Mouse (Mus musculus) kidney, embryonic 16.5 days (tissue): ENCODE results near the gene Cox5a. TPM values are rescaled to one million over a fixed set of nuclear protein-coding genes. Genes with fewer than 3 reads are reported as not detected.

Experiments used
- ATAC-seq: fragments of 200-750 bp; cut with Nextera tagmentation; 2 replicates; pipeline ENCODE4 v1.8.0; 2017; ENCODE audit warnings: moderate TSS enrichment; ENCODE audit not compliant: low FRiP score, low TSS enrichment
- H3K27ac ChIP-seq: fragments of 300-500 bp; sonication (generic); 2 replicates; pipeline ENCODE4 v1.5.1; 2014; ENCODE audit warnings: low read length
- H3K27me3 ChIP-seq: fragments of 300-500 bp; sonication (generic); 2 replicates; pipeline ENCODE4 v1.6.1; 2014; ENCODE audit warnings: low read length, control low read depth, mixed read lengths; ENCODE audit not compliant: insufficient read depth
- H3K36me3 ChIP-seq: fragments of 300-500 bp; sonication (generic); 2 replicates; pipeline ENCODE4 v1.6.1; 2014; ENCODE audit warnings: low read length, control low read depth, mixed read lengths; ENCODE audit not compliant: insufficient read depth
- H3K4me1 ChIP-seq: fragments of 300-500 bp; sonication (generic); 2 replicates; pipeline ENCODE4 v1.6.1; 2014; ENCODE audit warnings: low read length, control low read depth, mixed read lengths; ENCODE audit not compliant: insufficient read depth
- H3K4me2 ChIP-seq: fragments of 300-500 bp; sonication (generic); replicated peaks from 2 replicates; pipeline ENCODE4 v1.6.1; 2014; ENCODE audit warnings: low read depth, low read length
- H3K4me3 ChIP-seq: fragments of 300-500 bp; sonication (generic); 2 replicates; pipeline ENCODE4 v1.5.1; 2014; ENCODE audit warnings: mild to moderate bottlenecking, low read length
- H3K9ac ChIP-seq: fragments of 300-500 bp; sonication (generic); replicated peaks from 2 replicates; pipeline ENCODE4 v1.6.1; 2014; ENCODE audit warnings: low read length
- H3K9me3 ChIP-seq: fragments of 300-500 bp; sonication (generic); 2 replicates; pipeline ENCODE4 v1.6.1; 2016; ENCODE audit warnings: low read length, control low read depth
- WGBS: fragments of 180-500 bp; shearing (Covaris S2); extraction: QIAGEN DNeasy Blood & Tissue Kit; methylation state at CpG from one replicate; pipeline ENCODE4 v1.1.7; 2014; 5-methylcytosine and 5-hydroxymethylcytosine counted together
- polyA plus RNA-seq: library from polyadenylated mRNA; unstranded; fragments of >200 nt; fragmentation: Nextera tagmentation; extraction: Ambion mirVana; gene quantifications from 2 replicates; pipeline ENCODE4 v1.2.1, GENCODE M21; 2015

Gene Cox5a
- polyA plus RNA-seq, 1 experiment from 2014 or later, result 670 TPM

DNA sequence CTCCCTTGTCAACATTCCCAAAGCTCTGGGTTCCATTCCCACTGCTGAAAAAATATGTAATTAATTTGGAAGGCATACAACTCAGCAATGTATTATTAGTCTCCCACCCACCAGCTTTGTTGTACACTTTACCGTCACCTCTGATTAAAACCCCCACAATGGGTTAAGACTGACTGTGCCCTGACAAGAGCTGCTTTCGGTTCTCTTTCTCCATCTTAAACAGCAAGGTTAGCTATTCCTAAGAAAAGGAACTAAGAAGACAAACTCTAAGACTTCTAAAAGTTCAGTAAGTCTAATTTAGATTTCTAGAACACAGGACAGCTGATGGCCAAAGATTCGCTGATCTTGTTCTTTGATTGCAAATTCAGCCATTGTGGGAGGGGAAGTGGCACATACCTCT lies 36.1 kb downstream of the Cox5a start:
- WGBS, result 77% methylated on average over 3 of the region's 3 CpGs
- no peak for ATAC-seq
- peaks cover 19% of the 10 kb centered on the region for H3K4me1 ChIP-seq
- H3K27me3 ChIP-seq, result 0 out of 2 replicates have a peak, but pooled peaks cover 3% of the 10 kb centered on the region
- H3K36me3 ChIP-seq, result no peaks in the 10 kb centered on the region
- no peaks in the 10 kb centered on the region for H3K9me3 ChIP-seq
- no peak overlapping the region for H3K27ac ChIP-seq
- no peak overlapping the region for H3K9ac ChIP-seq
- H3K4me3 ChIP-seq, result no peak overlapping the region
- H3K4me2 ChIP-seq, result no peak overlapping the region

DNA sequence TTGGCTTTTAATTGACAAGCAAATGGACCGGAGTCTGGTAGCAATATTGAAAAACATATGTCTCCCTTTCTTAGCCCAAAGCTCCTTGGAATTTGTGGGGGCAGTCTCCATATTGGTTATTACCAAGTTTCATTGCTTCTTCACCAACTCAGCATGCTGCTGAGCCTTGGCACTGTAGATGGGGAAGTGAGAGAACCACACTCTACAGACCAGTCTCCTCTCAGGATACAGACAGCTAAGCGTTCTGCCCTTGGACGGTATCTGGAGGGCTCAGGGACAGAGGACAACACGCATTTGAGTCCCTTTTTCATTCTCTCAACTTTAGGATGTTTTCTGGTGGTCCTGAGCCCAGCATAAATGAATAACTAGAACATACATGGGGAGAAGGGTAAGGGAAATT lies 37.6 kb downstream of the Cox5a start:
- Histone ChIP-seq H3K4me3 (no peak overlapping the region), H3K27me3 (0 out of 2 replicates have a peak, but pooled peaks cover 3% of the 10 kb centered on the region), H3K27ac (no peak overlapping the region), H3K4me1 (peaks cover 27% of the 10 kb centered on the region), H3K9ac (no peak overlapping the region), H3K4me2 (no peak overlapping the region), H3K36me3 (no peaks in the 10 kb centered on the region), H3K9me3 (no peaks in the 10 kb centered on the region)
- ATAC-seq, result no peak
- WGBS, result 81% methylated on average over 4 of the region's 4 CpGs

DNA sequence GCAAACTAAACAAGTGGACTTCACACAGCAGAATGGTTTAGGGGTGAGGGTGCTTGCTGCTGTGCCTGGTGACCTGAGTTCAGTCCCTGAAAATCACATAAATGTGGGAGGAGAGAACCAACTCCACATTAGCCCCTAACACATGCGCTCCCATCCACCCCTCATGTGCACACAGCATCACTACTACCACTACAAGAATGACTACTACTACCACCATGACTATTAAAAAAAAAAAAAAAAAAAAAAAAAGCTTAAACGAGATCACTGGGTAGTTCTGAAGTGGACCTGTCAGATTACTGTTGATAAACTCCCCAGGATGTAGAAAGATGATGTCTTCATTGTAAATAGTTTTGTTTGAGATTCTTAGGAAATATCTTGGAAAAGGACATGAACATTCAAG lies 38.5 kb downstream of the Cox5a start:
- Histone ChIP-seq H3K9ac (no peak overlapping the region), H3K9me3 (no peaks in the 10 kb centered on the region), H3K4me3 (no peak overlapping the region), H3K27ac (no peak overlapping the region), H3K4me1 (peaks cover 37% of the 10 kb centered on the region), H3K4me2 (no peak overlapping the region), H3K36me3 (no peaks in the 10 kb centered on the region), H3K27me3 (0 out of 2 replicates have a peak, but pooled peaks cover 3% of the 10 kb centered on the region)
- no peak for ATAC-seq
- 77% methylated on average over 2 of the region's 2 CpGs for WGBS

DNA sequence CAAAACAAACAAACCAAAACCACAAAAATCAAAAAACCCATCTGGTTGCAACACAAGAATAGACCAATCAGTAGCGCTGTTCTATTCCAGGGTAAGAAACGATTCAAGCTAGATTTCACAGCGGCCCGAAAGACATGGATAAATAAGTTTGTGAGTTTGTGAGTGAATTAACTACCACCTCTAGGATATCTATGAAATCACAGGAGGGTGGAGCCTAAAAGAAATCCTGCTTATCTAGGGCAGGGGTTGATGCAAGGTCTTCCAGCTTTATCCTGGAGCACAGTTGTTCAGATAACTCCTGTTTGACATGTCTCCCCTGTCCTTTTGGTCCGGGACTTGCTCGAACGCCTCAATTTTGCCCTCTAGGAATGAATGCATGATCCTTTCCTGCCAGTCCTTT lies 39.2 kb downstream of the Cox5a start:
- H3K27me3 ChIP-seq, result 0 out of 2 replicates have a peak, but pooled peaks cover 3% of the 10 kb centered on the region
- peak overlapping the region; percentile 69 for H3K4me2 ChIP-seq
- peak overlapping the region; percentile 69 for H3K4me3 ChIP-seq
- ATAC-seq, result no peak
- H3K27ac ChIP-seq, result peak overlapping the region; percentile 31; the same call in 1 of the 2 replicates
- H3K36me3 ChIP-seq, result no peaks in the 10 kb centered on the region
- H3K4me1 ChIP-seq, result peaks cover 41% of the 10 kb centered on the region
- 24% methylated on average over 7 of the region's 7 CpGs for WGBS
- H3K9ac ChIP-seq, result peak overlapping the region; percentile 71
- no peaks in the 10 kb centered on the region for H3K9me3 ChIP-seq

DNA sequence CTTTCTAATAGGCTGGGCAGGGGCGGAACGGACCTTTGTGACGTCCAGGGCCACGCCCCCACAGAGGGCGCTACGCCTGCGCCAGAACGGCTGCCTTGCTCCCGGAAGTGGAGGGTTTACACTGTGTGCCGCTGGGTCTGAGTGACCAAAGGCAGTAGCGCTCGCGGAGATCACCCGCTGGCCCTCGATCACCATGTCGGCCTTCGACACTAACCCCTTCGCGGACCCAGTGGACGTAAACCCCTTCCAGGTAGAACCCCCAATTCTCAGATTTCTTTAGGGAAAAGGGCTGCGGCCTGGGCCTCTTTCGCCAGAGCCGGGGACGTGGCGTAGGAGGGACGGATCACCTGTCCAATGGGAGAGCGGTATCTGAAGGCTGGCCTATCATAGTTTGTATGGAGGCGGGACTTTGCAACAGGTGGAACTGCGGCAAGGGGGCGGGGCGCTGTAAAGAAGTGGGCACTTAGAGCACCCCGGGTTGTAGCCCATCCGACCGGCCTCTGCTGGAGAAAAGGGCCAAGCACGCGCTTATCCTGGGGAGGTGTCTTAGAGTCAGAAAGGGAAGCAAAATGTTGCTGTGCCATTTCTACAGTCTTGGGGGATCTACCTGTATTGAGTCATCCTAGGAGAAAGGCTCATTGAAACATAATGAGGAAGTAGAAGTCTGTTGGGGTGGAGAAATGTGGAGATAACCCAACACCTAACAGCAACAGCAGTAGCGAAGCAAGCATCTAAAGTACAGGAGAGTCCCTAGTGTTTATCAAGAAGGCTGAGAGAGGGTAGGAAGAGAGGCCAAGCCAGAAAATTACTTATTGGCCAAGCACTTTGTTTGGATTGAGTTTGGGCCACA lies 40.0 kb downstream of the Cox5a start, which contains the start of gene Scamp2:
Gene Scamp2, plus strand, starts transcription at position 83 of the 850 bp plus-strand sequence.
- H3K9ac ChIP-seq, result peak within 1 kb of the TSS; percentile 71
- H3K9me3 ChIP-seq, result no peaks in the 10 kb centered on the region
- ATAC-seq, result peak; percentile 98
- 0 out of 2 replicates have a peak, but pooled peaks cover 3% of the 10 kb centered on the region for H3K27me3 ChIP-seq
- peak within 1 kb of the TSS; percentile 69 for H3K4me3 ChIP-seq
- peaks cover 49% of the 10 kb centered on the region for H3K4me1 ChIP-seq
- H3K4me2 ChIP-seq, result peak within 1 kb of the TSS; percentile 69
- H3K36me3 ChIP-seq, result no peaks in the 10 kb centered on the region
- under 1% methylated on average over 37 of the region's 37 CpGs for WGBS
- H3K27ac ChIP-seq, result peak within 1 kb of the TSS; percentile 55

DNA sequence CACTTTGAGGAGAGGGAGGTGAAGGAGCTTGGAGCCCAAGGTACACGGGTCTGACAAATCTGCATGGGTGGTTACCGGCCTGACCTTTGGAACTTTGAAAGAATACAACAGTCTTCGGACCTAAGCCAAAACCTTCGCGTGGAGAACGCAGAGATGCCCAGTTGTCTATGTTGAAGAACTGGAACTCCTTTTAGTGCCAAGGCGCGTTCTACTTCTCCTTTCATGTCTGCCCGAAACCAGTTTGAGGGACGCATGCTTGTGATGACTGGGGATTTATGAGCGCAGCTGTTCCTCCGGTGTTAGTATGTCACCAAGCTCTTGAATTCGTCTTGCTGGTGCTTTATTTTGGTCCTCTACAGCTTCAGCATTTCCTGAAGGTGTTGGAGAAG lies 40.6 kb downstream of the Cox5a start:
- H3K4me2 ChIP-seq, result peak overlapping the region; percentile 69
- WGBS, result 69% methylated on average over 13 of the region's 13 CpGs
- peak overlapping the region; percentile 71 for H3K9ac ChIP-seq
- peak overlapping the region; percentile 69 for H3K4me3 ChIP-seq
- peaks cover 52% of the 10 kb centered on the region for H3K4me1 ChIP-seq
- no peaks in the 10 kb centered on the region for H3K9me3 ChIP-seq
- H3K27ac ChIP-seq, result peak overlapping the region; percentile 77
- no peak for ATAC-seq
- H3K27me3 ChIP-seq, result 0 out of 2 replicates have a peak, but pooled peaks cover 3% of the 10 kb centered on the region
- no peaks in the 10 kb centered on the region for H3K36me3 ChIP-seq

DNA sequence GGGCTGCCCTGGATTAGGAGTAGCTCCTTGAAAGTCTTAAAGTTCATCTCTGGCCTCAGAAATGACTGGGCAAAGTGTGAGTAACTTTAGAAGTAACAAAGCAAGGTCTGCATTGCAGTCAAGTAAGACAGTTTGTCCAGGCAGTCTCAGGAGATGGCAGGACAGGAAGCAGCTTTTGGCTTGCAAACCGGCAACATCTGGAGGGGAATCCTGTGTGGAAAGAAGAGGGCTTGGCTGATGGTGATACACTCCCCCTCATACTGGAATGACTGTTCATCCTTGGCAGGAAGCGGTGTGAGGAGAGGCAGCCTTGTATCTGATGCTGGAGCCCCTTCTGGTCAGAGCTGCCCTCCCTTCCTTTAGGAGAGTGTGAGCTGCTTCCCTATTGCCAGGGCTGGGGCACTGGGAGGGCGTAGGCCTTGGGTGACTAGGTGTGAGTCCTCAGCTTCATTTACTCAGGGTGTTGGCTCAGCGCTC lies 41.9 kb downstream of the Cox5a start:
- Histone ChIP-seq H3K9ac (0 out of 2 replicates have a peak overlapping the region, but pooled peaks have one; percentile 17), H3K4me1 (peaks cover 52% of the 10 kb centered on the region), H3K36me3 (0 out of 2 replicates have a peak, but pooled peaks cover under 1% of the 10 kb centered on the region), H3K9me3 (no peaks in the 10 kb centered on the region), H3K27ac (peak overlapping the region; percentile 77), H3K27me3 (0 out of 2 replicates have a peak, but pooled peaks cover 3% of the 10 kb centered on the region), H3K4me3 (no peak overlapping the region), H3K4me2 (peak overlapping the region; percentile 69)
- WGBS, result 47% methylated on average over 4 of the region's 4 CpGs
- no peak for ATAC-seq

DNA sequence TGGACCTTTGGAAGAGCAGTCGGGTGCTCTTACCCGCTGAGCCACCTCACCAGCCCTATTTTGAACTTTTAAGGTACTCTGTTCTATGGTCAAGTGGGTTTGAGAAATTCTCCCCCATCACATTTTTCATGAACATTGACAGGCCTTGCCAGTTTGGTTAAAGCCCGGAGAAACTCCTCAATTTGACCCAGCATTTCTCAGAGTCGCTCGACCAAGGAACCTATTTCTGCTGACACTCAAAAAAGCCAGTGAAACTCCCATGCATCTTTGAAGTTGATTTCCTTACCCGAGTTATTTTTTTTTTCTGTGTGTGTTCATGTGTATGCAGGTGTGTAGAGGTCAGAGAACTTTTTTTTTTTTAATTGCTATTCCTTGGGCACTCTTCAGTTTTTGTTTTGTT lies 43.5 kb downstream of the Cox5a start:
- 37% methylated on average over 6 of the region's 6 CpGs for WGBS
- H3K27ac ChIP-seq, result peak overlapping the region; percentile 77; the same call in 1 of the 2 replicates

DNA sequence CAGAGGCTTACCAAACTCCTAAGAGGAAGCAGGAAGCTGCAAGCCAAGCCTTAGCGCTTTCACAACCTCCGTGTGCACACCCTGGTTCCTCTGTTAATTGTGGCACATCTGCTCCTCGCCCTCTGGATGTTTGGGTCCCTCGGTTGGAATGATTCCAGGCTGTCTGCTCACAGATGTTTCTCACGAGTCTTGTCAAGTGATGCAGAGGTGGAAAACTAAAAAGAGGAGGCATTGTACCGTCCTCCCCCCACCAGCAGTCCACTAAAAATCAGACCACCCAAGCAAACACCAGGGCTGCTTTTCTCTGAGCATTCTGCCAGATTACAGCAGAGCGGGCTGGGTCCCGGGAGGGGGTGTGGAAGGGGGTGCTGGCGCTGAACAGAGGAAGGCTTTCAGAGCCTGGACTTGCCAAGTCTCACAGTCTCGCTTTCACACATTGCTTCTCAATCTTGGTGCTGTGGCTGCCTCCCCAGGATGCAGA lies 44.7 kb downstream of the Cox5a start:
- no peak overlapping the region for H3K4me2 ChIP-seq
- no peak overlapping the region for H3K4me3 ChIP-seq
- H3K27ac ChIP-seq, result peak overlapping the region; percentile 77
- ATAC-seq, result no peak
- no peaks in the 10 kb centered on the region for H3K27me3 ChIP-seq
- 51% methylated on average over 10 of the region's 10 CpGs for WGBS
- no peak overlapping the region for H3K9ac ChIP-seq
- H3K36me3 ChIP-seq, result peaks cover 21% of the 10 kb centered on the region
- H3K4me1 ChIP-seq, result peaks cover 48% of the 10 kb centered on the region
- H3K9me3 ChIP-seq, result no peaks in the 10 kb centered on the region

More for the DNA sequence above, 43.5 kb downstream of the Cox5a start:
- Histone ChIP-seq H3K4me1 (peaks cover 52% of the 10 kb centered on the region), H3K4me2 (no peak overlapping the region), H3K27me3 (no peaks in the 10 kb centered on the region), H3K36me3 (peaks cover 17% of the 10 kb centered on the region), H3K9ac (no peak overlapping the region), H3K4me3 (no peak overlapping the region), H3K9me3 (no peaks in the 10 kb centered on the region)
- ATAC-seq, result no peak
